8 mouse cellular contexts compared by ENCODE assay signal in the genomic region with DNA sequence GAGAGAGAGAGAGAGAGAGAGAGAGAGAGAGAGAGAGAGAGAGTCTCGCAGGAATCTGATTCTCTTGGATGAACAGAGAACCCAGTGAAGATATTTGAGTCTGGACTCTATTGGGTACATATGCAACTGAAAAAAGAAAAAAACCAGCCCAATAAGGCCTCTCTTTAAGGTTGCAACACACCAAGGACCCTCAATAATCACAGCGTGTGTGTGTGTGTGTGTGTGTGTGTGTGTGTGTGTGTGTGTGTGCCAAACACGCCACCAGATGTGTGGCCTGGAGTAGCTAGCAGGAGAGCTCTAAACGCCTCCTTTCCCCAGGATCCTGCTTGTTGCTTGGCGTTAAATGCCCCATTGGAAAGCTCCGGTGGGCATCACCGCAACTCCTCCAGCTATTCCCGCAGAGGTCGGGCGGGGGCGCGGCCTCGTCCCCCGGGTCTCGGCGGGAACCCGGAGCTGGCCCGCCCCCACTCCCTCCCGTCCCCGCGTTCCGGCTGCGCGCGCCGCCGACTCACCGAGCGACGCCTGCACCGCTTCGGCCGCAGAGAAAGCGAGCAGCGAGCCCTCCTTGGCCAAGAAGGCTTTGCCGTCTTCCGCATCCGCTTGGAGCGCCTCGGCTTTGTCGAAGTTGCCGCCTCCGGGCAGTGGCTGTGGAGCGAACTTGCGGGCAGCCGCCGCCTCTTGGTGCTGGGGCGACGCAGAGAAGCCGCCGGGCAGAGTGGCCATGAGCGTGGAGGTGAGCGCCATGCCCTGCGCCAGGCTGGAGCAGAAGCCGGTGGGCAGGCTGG. TPM values are rescaled to one million over a fixed set of nuclear protein-coding genes. Genes with fewer than 3 reads are reported as not detected.
DNase-seq lines count a peak whose midpoint lies in the region; ATAC-seq and TF ChIP-seq lines count a peak whose summit lies in the region.

No protein-coding gene starts in this region.

- WGBS in liver, embryonic 15.5 days (ENCODE audit: insufficient replicate concordance) = under 1% methylated on average over 55 of the region's 55 CpGs

- no peak for TF ChIP-seq CTCF in bone marrow macrophage, adult 2 months (IDR thresholded peaks at IDR 0.05; ENCODE audit: low read depth, low read length)

- H3K27me3 ChIP-seq in liver, embryonic 15.5 days = peaks cover 99% of the 10 kb centered on the region

- TF ChIP-seq POLR2A in bone marrow macrophage, adult 2 months (IDR thresholded peaks at IDR 0.05; ENCODE audit: borderline replicate concordance, low read depth, low read length) = no peak

- no peaks in the 10 kb centered on the region for H3K36me3 ChIP-seq in liver, embryonic 15.5 days (replicated peaks)

- no peak overlapping the region for H3K9ac ChIP-seq in liver, embryonic 15.5 days

- H3K4me2 ChIP-seq in liver, embryonic 15.5 days = peak overlapping the region; percentile 64

- ATAC-seq in liver, embryonic 15.5 days (ENCODE audit: insufficient read depth) = no peak

- peak; percentile 25 for DNase-seq in gastrocnemius, postnatal 10 days
- no peak for DNase-seq in gastrocnemius, adult 8-10 months (ENCODE audit: low spot score in 2 of 2)
- peak; percentile 43 for DNase-seq in heart, postnatal 4 days
- DNase-seq in yolk sac, embryonic 10.5 days (ENCODE audit: low spot score) = peak; percentile 28
- DNase-seq in ovary, postnatal 14 days (ENCODE audit: low spot score) = no peak
- DNase-seq in urinary bladder, postnatal 10 days (ENCODE audit: low spot score) = no peak

- peak overlapping the region; percentile 63 for H3K4me3 ChIP-seq in bone marrow macrophage, adult 2 months (ENCODE audit: insufficient read depth, low read length)
- peak overlapping the region; percentile 42 for H3K4me3 ChIP-seq in liver, embryonic 15.5 days (replicated peaks)

- H3K27ac ChIP-seq in bone marrow macrophage, adult 2 months (ENCODE audit: insufficient read depth, low read depth, low read length) = no peak overlapping the region
- no peak overlapping the region for H3K27ac ChIP-seq in liver, embryonic 15.5 days (replicated peaks)

- no peaks in the 10 kb centered on the region; the same call in 1 of the 2 replicates for H3K4me1 ChIP-seq in bone marrow macrophage, adult 2 months (ENCODE audit: control insufficient read depth, insufficient read depth, low read length)
- H3K4me1 ChIP-seq in liver, embryonic 15.5 days (replicated peaks) = peaks cover 14% of the 10 kb centered on the region

- no peaks in the 10 kb centered on the region for H3K9me3 ChIP-seq in liver, embryonic 15.5 days (replicated peaks)

RNA-seq across cellular contexts. Expression of a gene that starts 1.1 kb away (rescaled TPM):
- total RNA-seq in gastrocnemius, postnatal 10 days (2021) = not detected
- total RNA-seq in gastrocnemius, adult 8-10 months (2022) = under 1 TPM; 0.38 to 0.68 (median 0.54) TPM
- polyA plus RNA-seq in bone marrow macrophage, adult 2 months (2012; ENCODE audit: insufficient read depth, insufficient read length, missing spikeins) = not detected in 2 replicates
- under 1 TPM in 1 of 2 experiments, not detected in 1; 0.16 TPM for total RNA-seq in heart, postnatal 4 days (2021)
- polyA plus RNA-seq in liver, embryonic 15.5 days (2015; fragmentation: Nextera tagmentation; extraction: Ambion mirVana) = 0.50 and 0.67 TPM in 2 replicates

Comparison
In these comparisons a context has a peak if more than half of its experiments do, and no peak if none do; other contexts are left out.
1. DNase-seq: peak in gastrocnemius, postnatal 10 days (single experiment), heart, postnatal 4 days (single experiment) and yolk sac, embryonic 10.5 days (single experiment); none in gastrocnemius, adult 8-10 months (0 of 2), ovary, postnatal 14 days (single experiment) and urinary bladder, postnatal 10 days (single experiment).